Mouse (Mus musculus): ENCODE data around the gene Gm29094.
"Not testable (repeated sequence)": the region's sequence is repeated elsewhere in the genome, so short reads cannot be mapped to it uniquely, and the experiment has no call there.

The Gm29094 gene

GRCm38 (mm10) chr9:89198969-89199416 is at the start of gene Gm29094, which contains the start of gene Bcl2a1b:
Gm29094 (plus strand) TSS chr9:89199379.
Bcl2a1b (plus strand) TSS chr9:89199209.
- DNase-seq (ENCODE audit: low spot score), result not testable (repeated sequence)

- DNase-seq (ENCODE audit: low spot score), result not testable (repeated sequence)
Observed at GRCm38 (mm10) chr9:89172539-89172938, 26.6 kb upstream of the Gm29094 start.

- peak; percentile 87 for DNase-seq (ENCODE audit: low spot score)
Observed at GRCm38 (mm10) chr9:89178833-89179232, 20.3 kb upstream of the Gm29094 start.

- not testable (repeated sequence) for DNase-seq (ENCODE audit: low spot score)
Observed at GRCm38 (mm10) chr9:89179469-89179868, 19.7 kb upstream of the Gm29094 start.

- not testable (repeated sequence) for DNase-seq (ENCODE audit: low spot score)
Observed at GRCm38 (mm10) chr9:89187006-89187405, 12.2 kb upstream of the Gm29094 start.

- not testable (repeated sequence) for DNase-seq (ENCODE audit: low spot score)
Observed at GRCm38 (mm10) chr9:89195483-89195882, 3.7 kb upstream of the Gm29094 start.

- DNase-seq (ENCODE audit: low spot score), result not testable (repeated sequence)
Observed at GRCm38 (mm10) chr9:89197509-89197908, 1.7 kb upstream of the Gm29094 start.

GRCm38 (mm10) chr9:89198349-89198748 is 830 bp upstream of the Gm29094 start:
- DNase-seq (ENCODE audit: low spot score), result not testable (repeated sequence)

GRCm38 (mm10) chr9:89202256-89202655 is 3.1 kb downstream of the Gm29094 start:
- not testable (repeated sequence) for DNase-seq (ENCODE audit: low spot score)

- DNase-seq (ENCODE audit: low spot score), result not testable (repeated sequence)
Observed at GRCm38 (mm10) chr9:89208939-89209338, 9.8 kb downstream of the Gm29094 start.

- not testable (repeated sequence) for DNase-seq (ENCODE audit: low spot score)
Observed at GRCm38 (mm10) chr9:89210353-89211064, 11.3 kb downstream of the Gm29094 start, which contains the start of gene Mthfs. Mthfs (plus strand) TSS chr9:89210676.

GRCm38 (mm10) chr9:89211065-89211858 is 12.1 kb downstream of the Gm29094 start:
- peak; percentile 89 for DNase-seq (ENCODE audit: low spot score)

GRCm38 (mm10) chr9:89212428-89212827 is 13.2 kb downstream of the Gm29094 start:
- DNase-seq (ENCODE audit: low spot score), result not testable (repeated sequence)

- DNase-seq (ENCODE audit: low spot score), result not testable (repeated sequence)
Observed at GRCm38 (mm10) chr9:89218174-89218573, 19.0 kb downstream of the Gm29094 start.

GRCm38 (mm10) chr9:89219668-89220067 is 20.5 kb downstream of the Gm29094 start:
- not testable (repeated sequence) for DNase-seq (ENCODE audit: low spot score)

- DNase-seq (ENCODE audit: low spot score), result not testable (repeated sequence)
Observed at GRCm38 (mm10) chr9:89220704-89221287, 21.6 kb downstream of the Gm29094 start.

- no peak for DNase-seq (ENCODE audit: low spot score)
Observed at GRCm38 (mm10) chr9:89226071-89226470, 26.9 kb downstream of the Gm29094 start.

GRCm38 (mm10) chr9:89228122-89228521 is 28.9 kb downstream of the Gm29094 start:
- no peak for DNase-seq (ENCODE audit: low spot score)

- DNase-seq (ENCODE audit: low spot score), result peak; percentile 41
Observed at GRCm38 (mm10) chr9:89230897-89231497, 31.8 kb downstream of the Gm29094 start.

GRCm38 (mm10) chr9:89237131-89237530 is 38.0 kb downstream of the Gm29094 start:
- not testable (repeated sequence) for DNase-seq (ENCODE audit: low spot score)

GRCm38 (mm10) chr9:89238976-89239505 is 39.9 kb downstream of the Gm29094 start:
- not testable (repeated sequence) for DNase-seq (ENCODE audit: low spot score)
